Mouse (Mus musculus) kidney, adult 2 months (tissue): ENCODE measurements around the gene Bag1. TPM values are rescaled to one million over a fixed set of nuclear protein-coding genes. Genes with fewer than 3 reads are reported as not detected.

Source experiments
- DNase-seq: peaks from one replicate; pipeline ENCODE4 v3.0.0; 2021
- H3K27ac ChIP-seq: fragments of 200-500 bp; 2 replicates; pipeline ENCODE4 v1.5.1; 2012; ENCODE audit warnings: low read depth, low read length, control low read depth, inconsistent platforms; ENCODE audit not compliant: insufficient read depth
- H3K27me3 ChIP-seq: fragments of 200-500 bp; replicated peaks from 2 replicates; pipeline ENCODE4 v1.6.1; 2012; ENCODE audit warnings: mild to moderate bottlenecking, moderate library complexity, low read length, inconsistent platforms; ENCODE audit not compliant: control insufficient read depth, insufficient read depth
- H3K36me3 ChIP-seq: fragments of 200-500 bp; 2 replicates; pipeline ENCODE4 v1.6.1; 2012; ENCODE audit warnings: mild to moderate bottlenecking, moderate library complexity, low read length, inconsistent platforms; ENCODE audit not compliant: control insufficient read depth, insufficient read depth
- H3K4me1 ChIP-seq: fragments of 200-500 bp; 2 replicates; pipeline ENCODE4 v1.6.1; 2011; ENCODE audit warnings: low read length; ENCODE audit not compliant: control insufficient read depth, insufficient read depth
- H3K4me3 ChIP-seq: fragments of 200-500 bp; 2 replicates; pipeline ENCODE4 v1.5.1; 2011; ENCODE audit warnings: mild to moderate bottlenecking, low read depth, low read length, control low read depth; ENCODE audit not compliant: insufficient read depth
- CTCF ChIP-seq: fragments of 200-500 bp; conservative IDR thresholded peaks from 2 replicates; pipeline ENCODE4 v1.5.1; 2011; ENCODE audit warnings: low read depth, mild to moderate bottlenecking, control low read depth, low read length, moderate library complexity, mixed read lengths; ENCODE audit not compliant: insufficient read depth, insufficient read length
- POLR2A ChIP-seq: fragments of 200-500 bp; IDR thresholded peaks from one replicate; pipeline ENCODE4 v1.6.1; 2011; ENCODE audit warnings: low read depth, low read length, control low read depth
- WGBS: fragments of 180-500 bp; shearing (Covaris S2); methylation state at CpG from one replicate; pipeline ENCODE4 v1.1.7; 2018; 5-methylcytosine and 5-hydroxymethylcytosine counted together
- polyA plus RNA-seq: library from polyadenylated mRNA; depleted of rRNA; stranded (reverse); fragments of >200 nt; gene quantifications from 2 replicates; pipeline ENCODE4 v1.2.3, GENCODE M21; 2012

Gene Bag1
- polyA plus RNA-seq, 1 experiment, result 133 TPM

DNA sequence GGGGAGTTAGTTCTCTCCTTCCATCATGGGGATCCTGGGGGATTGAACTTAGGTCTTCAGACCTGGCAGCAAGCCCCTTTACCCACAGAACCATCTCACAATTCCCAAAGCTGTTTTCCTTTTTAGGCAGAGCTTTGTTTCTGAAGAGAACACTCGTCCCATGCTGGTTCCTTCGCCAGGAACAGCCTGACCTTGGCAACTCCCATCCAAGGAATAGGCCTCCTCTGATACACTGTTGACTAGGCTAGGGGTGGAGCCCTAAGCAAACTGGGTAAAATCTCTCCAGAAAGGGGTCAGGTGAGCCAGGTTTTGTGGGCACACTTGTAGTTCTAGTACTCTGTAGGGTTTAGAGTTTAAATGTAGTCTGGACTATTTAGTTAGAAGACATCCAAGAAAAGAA is 48.8 kb downstream of the Bag1 start:
- no peak for DNase-seq
- H3K27ac ChIP-seq, result no peak overlapping the region
- no peaks in the 10 kb centered on the region for H3K4me1 ChIP-seq
- no peaks in the 10 kb centered on the region for H3K27me3 ChIP-seq
- H3K36me3 ChIP-seq, result no peaks in the 10 kb centered on the region
- no peak overlapping the region for H3K4me3 ChIP-seq
- TF ChIP-seq CTCF (no peak), POLR2A (no peak)
- 84% methylated on average over 2 of the region's 2 CpGs for WGBS

DNA sequence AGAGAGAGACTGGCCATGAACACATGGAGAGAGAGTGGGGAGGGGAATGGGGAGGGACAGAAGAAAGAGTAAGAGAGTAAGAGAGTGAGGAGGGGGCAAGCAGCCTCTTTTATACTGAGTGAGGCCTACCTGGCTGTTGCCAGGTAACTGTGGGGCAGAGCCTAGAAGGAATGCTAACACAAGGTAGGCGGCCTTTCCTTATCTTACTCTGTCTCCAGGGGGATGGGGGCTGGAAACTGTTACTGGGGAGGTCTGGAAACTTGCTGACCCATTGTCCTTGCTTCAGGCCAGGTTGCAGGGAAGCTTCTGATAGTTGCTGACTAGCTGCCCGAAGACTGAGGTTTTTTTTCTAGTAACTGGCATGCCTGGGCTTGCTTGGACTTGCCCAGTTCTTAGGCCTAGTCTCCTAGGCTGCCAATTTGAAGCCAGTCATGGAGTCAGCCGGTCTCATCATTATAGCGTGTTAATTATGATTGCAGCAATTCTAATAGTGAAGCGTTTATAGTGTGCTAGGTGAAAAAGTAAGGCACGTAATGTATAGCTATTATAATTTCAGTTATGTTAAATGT is 49.5 kb downstream of the Bag1 start:
- 93% methylated on average over 6 of the region's 6 CpGs for WGBS
- no peak overlapping the region for H3K27ac ChIP-seq
- H3K36me3 ChIP-seq, result no peaks in the 10 kb centered on the region
- DNase-seq, result no peak
- no peaks in the 10 kb centered on the region for H3K27me3 ChIP-seq
- H3K4me3 ChIP-seq, result no peak overlapping the region
- TF ChIP-seq CTCF (no peak), POLR2A (no peak)
- H3K4me1 ChIP-seq, result no peaks in the 10 kb centered on the region

DNA sequence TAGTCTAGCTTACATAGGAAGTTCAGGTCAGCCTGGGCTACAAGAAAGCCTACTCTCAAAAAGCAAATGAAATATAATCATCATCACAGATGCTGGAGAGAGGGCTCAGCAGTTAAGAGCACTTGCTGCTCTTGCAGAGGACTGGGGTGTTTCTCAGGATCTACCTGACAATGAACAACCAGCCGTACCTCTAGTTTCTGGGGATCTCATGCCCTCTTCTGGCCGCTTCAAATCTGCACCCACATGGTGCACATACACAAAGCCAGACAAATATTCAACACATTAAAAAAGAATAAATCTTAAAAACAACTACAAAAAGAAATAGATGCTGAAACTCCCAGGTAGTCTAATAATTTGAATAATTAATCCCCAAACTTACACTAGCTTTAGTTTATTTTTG is 52.4 kb downstream of the Bag1 start:
- WGBS, result 100% methylated on average over 2 of the region's 2 CpGs
- Histone ChIP-seq H3K36me3 (no peaks in the 10 kb centered on the region), H3K27ac (no peak overlapping the region), H3K27me3 (no peaks in the 10 kb centered on the region), H3K4me1 (no peaks in the 10 kb centered on the region), H3K4me3 (no peak overlapping the region)
- TF ChIP-seq CTCF (0 out of 2 replicates have a peak, but pooled peaks have one; percentile 3), POLR2A (no peak)
- DNase-seq, result no peak

DNA sequence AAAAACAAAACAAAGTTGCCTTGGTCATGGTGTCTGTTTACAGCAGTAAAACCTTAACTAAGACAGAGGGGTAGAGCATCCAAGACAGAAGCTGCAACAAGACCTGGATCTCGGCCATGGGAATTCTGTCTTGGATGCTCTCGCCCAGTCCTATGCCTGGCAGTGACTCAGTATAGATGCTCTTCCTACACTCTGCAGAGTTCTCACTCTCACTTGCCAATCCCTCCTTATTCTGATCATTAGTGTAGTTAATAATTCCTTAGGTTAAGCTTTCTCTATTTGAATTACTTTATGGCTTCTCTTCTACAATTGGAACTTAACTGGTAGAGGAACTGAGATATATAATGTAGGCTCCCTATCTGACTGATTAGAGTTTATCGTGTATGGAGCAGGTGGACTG is 53.0 kb downstream of the Bag1 start:
- Histone ChIP-seq H3K27ac (no peak overlapping the region), H3K4me1 (no peaks in the 10 kb centered on the region), H3K36me3 (no peaks in the 10 kb centered on the region), H3K4me3 (no peak overlapping the region), H3K27me3 (no peaks in the 10 kb centered on the region)
- no peak for DNase-seq
- 94% methylated on average over 3 of the region's 3 CpGs for WGBS
- TF ChIP-seq POLR2A (no peak), CTCF (no peak)

DNA sequence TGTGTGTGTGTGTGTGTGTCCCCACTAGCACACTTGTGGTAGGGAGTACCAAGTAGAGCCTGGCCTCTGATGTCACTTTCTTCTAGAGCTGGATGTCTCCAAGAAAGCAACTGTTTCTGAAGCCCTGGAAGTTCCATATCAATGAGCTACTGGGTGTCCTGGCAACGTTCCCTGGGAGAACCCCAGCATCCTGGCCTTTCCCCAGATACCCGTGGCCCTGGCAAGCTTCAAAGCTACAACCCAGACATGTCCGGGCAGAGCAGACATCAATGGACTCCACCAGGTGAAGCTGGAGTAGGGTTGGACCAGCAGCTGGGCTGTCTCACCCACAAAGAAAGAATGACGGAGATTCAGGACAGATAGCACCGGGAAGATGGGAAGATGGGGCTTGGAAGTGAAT is 56.9 kb downstream of the Bag1 start:
- Histone ChIP-seq H3K27me3 (no peaks in the 10 kb centered on the region), H3K4me1 (no peaks in the 10 kb centered on the region), H3K36me3 (no peaks in the 10 kb centered on the region), H3K4me3 (no peak overlapping the region), H3K27ac (no peak overlapping the region)
- WGBS, result 81% methylated on average over 5 of the region's 5 CpGs
- TF ChIP-seq CTCF (no peak), POLR2A (no peak)
- DNase-seq, result no peak

DNA sequence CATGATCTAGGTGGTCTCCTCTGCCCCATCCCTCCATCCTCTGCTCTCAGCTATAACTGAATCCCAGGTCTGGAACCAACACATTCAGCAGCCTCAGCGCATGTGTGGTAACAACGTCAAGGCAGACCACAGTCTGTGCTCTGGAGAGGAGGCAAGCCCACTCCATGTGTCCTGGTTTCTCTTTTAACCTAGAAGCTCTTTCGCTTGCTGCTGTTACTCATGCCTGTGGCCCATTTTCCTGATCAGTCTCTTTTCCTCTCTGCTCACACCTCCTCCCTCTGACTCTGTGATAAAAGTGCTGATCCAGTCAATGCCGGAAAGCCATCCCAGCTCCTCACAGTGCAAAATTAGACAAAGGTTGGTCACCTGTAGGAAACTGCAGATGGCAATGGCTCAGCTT is 58.1 kb downstream of the Bag1 start:
- no peaks in the 10 kb centered on the region for H3K4me1 ChIP-seq
- H3K27ac ChIP-seq, result no peak overlapping the region
- H3K36me3 ChIP-seq, result no peaks in the 10 kb centered on the region
- no peak for DNase-seq
- 91% methylated on average over 4 of the region's 4 CpGs for WGBS
- no peaks in the 10 kb centered on the region for H3K27me3 ChIP-seq
- no peak for TF ChIP-seq POLR2A
- TF ChIP-seq CTCF, result no peak
- no peak overlapping the region for H3K4me3 ChIP-seq

DNA sequence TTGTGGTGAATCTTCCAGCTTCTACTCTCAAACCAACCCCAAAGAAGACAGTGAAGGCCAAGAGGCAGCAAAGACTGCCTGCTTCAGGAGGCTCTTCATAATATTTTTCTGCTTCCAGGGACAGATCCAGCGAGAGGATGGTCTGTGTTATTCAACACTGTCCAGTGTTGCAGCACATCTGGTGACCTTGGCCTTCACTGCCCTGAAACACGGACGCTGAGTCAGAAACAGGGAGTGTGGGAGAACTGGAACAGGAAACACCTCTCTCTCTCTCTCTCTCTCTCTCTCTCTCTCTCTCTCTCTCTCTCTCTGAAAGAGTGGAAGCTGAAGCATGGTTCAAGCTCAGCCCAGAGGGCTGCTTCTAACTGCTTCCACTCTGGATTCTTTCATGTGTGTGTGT is 58.8 kb downstream of the Bag1 start:
- WGBS, result 33% methylated on average over 3 of the region's 3 CpGs
- H3K36me3 ChIP-seq, result no peaks in the 10 kb centered on the region
- no peak overlapping the region for H3K27ac ChIP-seq
- no peaks in the 10 kb centered on the region for H3K27me3 ChIP-seq
- no peak overlapping the region for H3K4me3 ChIP-seq
- DNase-seq, result no peak
- H3K4me1 ChIP-seq, result no peaks in the 10 kb centered on the region
- TF ChIP-seq CTCF, result no peak
- no peak for TF ChIP-seq POLR2A
